Mouse (Mus musculus) neural tube, embryonic 13.5 days (tissue): ENCODE measurements at regions not wholly inside any gene's neighbourhood (a gene's known extent, or its start where the extent isn't known, plus 50 kb on each side); places are given as distances from the start of the nearest gene placed in this dataset.
A peak's percentile ranks its signal among the peaks of the same experiment; 100 is the strongest.
"Not testable (repeated sequence)": the region's sequence is repeated elsewhere in the genome, so short reads cannot be mapped to it uniquely, and the experiment has no call there.

Source experiments
- ATAC-seq: fragments of 200-750 bp; cut with Nextera tagmentation; 2 replicates; pipeline ENCODE4 v1.8.0; 2017; ENCODE audit warnings: low read depth, mild to moderate bottlenecking, moderate TSS enrichment, moderate library complexity
- H3K27ac ChIP-seq: fragments of 300-500 bp; sonication (generic); replicated peaks from 2 replicates; pipeline ENCODE4 v1.5.1; 2015; ENCODE audit warnings: moderate library complexity, mild to moderate bottlenecking, inconsistent platforms
- H3K27me3 ChIP-seq: fragments of 300-500 bp; sonication (generic); 2 replicates; pipeline ENCODE4 v1.6.1; 2015; ENCODE audit warnings: mild to moderate bottlenecking, inconsistent platforms
- H3K36me3 ChIP-seq: fragments of 300-500 bp; sonication (generic); 2 replicates; pipeline ENCODE4 v1.6.1; 2015; ENCODE audit warnings: mild to moderate bottlenecking, inconsistent platforms
- H3K4me1 ChIP-seq: fragments of 300-500 bp; sonication (generic); replicated peaks from 2 replicates; pipeline ENCODE4 v1.6.1; 2015; ENCODE audit warnings: inconsistent platforms
- H3K4me2 ChIP-seq: fragments of 300-500 bp; sonication (generic); 2 replicates; pipeline ENCODE4 v1.6.1; 2015; ENCODE audit warnings: inconsistent platforms, mild to moderate bottlenecking, moderate library complexity
- H3K4me3 ChIP-seq: fragments of 300-500 bp; sonication (generic); 2 replicates; pipeline ENCODE4 v1.5.1; 2015; ENCODE audit warnings: mild to moderate bottlenecking, inconsistent platforms
- H3K9ac ChIP-seq: fragments of 300-500 bp; sonication (generic); 2 replicates; pipeline ENCODE4 v1.6.1; 2015; ENCODE audit warnings: moderate library complexity, mild to moderate bottlenecking, inconsistent platforms
- H3K9me3 ChIP-seq: fragments of 300-500 bp; sonication (generic); 2 replicates; pipeline ENCODE4 v1.6.1; 2016; ENCODE audit warnings: inconsistent platforms
- WGBS: fragments of 180-500 bp; shearing (Covaris S2); methylation state at CpG from one replicate; pipeline ENCODE4 v1.1.7; 2015; 5-methylcytosine and 5-hydroxymethylcytosine counted together

DNA sequence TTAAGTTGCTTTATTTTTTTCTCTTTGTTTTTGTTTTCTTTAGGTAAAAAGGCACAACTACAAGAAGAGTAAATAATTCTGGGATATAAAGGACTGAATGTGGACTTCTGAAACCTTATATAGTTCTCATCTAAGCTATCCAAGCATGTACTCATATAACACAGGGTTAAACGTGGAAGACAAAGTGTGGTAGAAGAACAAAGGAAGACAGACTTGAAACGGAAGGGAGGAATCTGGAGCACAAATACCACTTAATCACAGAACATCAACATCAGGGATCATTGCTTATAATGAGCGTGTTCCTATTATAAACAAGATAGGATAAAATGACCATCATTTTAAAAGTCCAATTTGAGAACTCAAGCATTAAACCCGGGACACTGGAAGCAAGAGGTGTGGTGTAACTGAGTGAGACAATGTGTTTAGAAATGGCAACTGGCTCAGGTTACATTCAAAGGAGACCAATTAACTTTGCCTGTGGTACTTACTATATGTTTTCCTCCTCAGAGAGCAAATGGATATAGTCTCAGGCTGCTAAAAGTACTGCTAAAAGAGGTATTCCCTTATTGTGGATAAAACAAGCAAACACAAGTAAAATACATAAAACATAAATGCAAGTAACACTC, 96.1 kb upstream of the Hdgfl1 start:
- H3K27ac ChIP-seq = no peak overlapping the region
- H3K4me1 ChIP-seq = peaks cover 4% of the 10 kb centered on the region; the same call in 1 of the 2 replicates
- 64% methylated on average over 4 of the region's 4 CpGs for WGBS
- no peaks in the 10 kb centered on the region for H3K27me3 ChIP-seq
- ATAC-seq = no peak
- H3K36me3 ChIP-seq = no peaks in the 10 kb centered on the region
- H3K4me2 ChIP-seq = no peak overlapping the region
- H3K9ac ChIP-seq = no peak overlapping the region
- H3K9me3 ChIP-seq = no peaks in the 10 kb centered on the region
- H3K4me3 ChIP-seq = no peak overlapping the region

DNA sequence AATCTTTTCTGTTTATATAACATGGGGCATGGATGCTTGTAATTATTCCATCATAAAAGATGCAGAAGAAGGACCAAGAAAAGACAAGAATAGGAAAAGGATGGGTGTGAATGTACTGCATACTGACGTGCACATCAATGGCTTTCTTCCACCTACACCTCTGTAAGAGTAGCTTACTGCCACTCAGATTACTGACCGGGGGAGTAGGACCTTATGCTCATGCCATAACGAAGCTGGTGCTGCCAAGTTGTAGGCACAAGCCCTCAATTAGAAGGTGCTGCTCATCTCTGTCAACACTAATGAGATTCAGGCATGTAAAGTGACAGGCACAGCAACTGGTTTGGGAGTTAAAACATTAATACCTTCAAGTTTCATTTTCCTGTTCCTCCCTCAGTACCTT, 97.8 kb upstream of the Hdgfl1 start:
- no peak overlapping the region for H3K9ac ChIP-seq
- H3K4me3 ChIP-seq = no peak overlapping the region
- H3K4me1 ChIP-seq = peaks cover 4% of the 10 kb centered on the region; the same call in 1 of the 2 replicates
- H3K4me2 ChIP-seq = no peak overlapping the region
- H3K9me3 ChIP-seq = no peaks in the 10 kb centered on the region
- WGBS = 83% methylated on average over 3 of the region's 3 CpGs
- H3K36me3 ChIP-seq = no peaks in the 10 kb centered on the region
- ATAC-seq = no peak
- H3K27ac ChIP-seq = no peak overlapping the region
- no peaks in the 10 kb centered on the region for H3K27me3 ChIP-seq

DNA sequence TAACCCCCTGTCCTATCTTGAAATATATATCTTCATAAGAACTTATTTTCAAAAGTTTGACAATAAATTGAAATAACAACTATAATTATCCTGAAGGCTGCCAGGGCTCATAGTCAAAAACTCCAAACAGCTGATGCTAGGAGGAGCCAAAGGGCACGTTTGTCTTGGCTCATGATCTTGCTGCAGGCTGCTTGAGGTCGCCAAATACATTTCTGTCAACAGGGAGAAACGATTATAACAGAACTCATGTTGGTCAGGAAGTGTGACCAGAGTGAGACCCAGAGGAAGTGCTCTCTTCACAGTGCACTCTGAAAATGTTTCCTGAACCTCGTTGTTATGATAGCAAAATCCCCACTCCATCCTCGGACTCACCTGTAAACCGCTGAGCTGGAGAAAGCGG, 140.9 kb upstream of the Prl start:
- H3K4me3 ChIP-seq = no peak overlapping the region
- H3K4me1 ChIP-seq = no peaks in the 10 kb centered on the region
- H3K9ac ChIP-seq = no peak overlapping the region
- 78% methylated on average over 7 of the region's 7 CpGs for WGBS
- no peak overlapping the region for H3K27ac ChIP-seq
- no peaks in the 10 kb centered on the region for H3K27me3 ChIP-seq
- no peak for ATAC-seq
- H3K9me3 ChIP-seq = no peaks in the 10 kb centered on the region
- no peak overlapping the region for H3K4me2 ChIP-seq
- no peaks in the 10 kb centered on the region for H3K36me3 ChIP-seq

DNA sequence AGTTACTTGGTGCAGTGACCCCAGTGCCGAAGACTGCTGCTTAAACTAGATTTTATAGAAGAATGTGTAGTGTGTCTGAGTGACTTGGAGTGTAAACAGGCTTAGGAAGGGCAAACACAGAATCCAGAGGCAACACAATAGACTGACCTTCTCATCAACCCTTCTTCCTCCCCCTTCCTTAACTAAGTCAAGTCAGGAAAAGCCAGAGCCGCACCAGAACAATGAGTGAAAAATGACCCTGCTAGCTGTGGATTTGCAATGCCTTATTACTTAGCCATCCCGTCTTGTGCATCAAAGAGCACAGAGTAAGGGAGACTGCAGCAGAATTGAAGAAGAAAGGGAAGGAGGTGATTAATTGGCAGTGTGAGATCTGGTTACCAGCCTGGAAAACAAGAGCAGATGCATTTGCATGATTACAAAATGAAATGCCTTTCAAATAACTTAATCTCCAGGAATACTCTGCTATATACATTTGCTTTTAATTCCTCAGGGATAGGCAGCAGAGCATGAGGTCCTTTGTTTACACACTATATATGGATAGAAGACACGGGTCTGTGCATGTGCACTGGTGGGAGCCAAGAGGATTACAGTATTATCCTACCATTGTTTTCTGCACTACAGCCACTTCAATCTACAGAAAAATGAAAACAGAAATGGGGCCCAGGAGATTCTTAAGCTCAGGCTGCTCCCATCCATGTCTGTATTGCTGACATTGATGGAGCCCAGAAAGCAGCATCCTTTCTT, 124.5 kb upstream of the Prl start:
- peak; percentile 88 for ATAC-seq
- WGBS = 4% methylated on average over 4 of the region's 4 CpGs
- Histone ChIP-seq H3K4me3 (no peak overlapping the region), H3K27ac (peak overlapping the region; percentile 73), H3K9me3 (no peaks in the 10 kb centered on the region), H3K4me2 (no peak overlapping the region), H3K36me3 (no peaks in the 10 kb centered on the region), H3K4me1 (peaks cover 12% of the 10 kb centered on the region), H3K27me3 (no peaks in the 10 kb centered on the region), H3K9ac (no peak overlapping the region)

DNA sequence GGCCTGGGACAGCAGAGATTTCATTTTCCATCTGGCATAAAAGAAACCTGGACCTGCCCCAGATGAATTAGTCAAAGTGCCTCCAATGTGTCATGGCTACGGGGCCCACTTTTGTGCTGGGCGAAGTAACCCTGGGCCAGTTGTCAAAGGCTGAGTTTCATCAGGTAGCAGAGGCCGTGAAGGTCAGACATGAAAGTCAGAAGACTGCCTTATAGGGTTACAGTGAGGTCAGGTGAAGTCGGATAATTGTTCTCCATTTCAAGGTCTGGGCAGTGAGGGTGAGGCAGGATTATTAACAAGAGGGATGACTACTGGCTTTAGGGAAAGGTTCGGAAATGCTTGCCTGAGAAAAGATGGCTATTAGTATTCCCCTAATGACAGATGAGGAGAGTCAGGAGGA, 123.5 kb upstream of the Prl start:
- Histone ChIP-seq H3K4me2 (no peak overlapping the region), H3K9me3 (no peaks in the 10 kb centered on the region), H3K4me1 (peaks cover 12% of the 10 kb centered on the region), H3K27me3 (no peaks in the 10 kb centered on the region), H3K9ac (no peak overlapping the region), H3K27ac (no peak overlapping the region), H3K4me3 (no peak overlapping the region), H3K36me3 (no peaks in the 10 kb centered on the region)
- ATAC-seq = no peak
- WGBS = 30% methylated on average over 5 of the region's 5 CpGs

DNA sequence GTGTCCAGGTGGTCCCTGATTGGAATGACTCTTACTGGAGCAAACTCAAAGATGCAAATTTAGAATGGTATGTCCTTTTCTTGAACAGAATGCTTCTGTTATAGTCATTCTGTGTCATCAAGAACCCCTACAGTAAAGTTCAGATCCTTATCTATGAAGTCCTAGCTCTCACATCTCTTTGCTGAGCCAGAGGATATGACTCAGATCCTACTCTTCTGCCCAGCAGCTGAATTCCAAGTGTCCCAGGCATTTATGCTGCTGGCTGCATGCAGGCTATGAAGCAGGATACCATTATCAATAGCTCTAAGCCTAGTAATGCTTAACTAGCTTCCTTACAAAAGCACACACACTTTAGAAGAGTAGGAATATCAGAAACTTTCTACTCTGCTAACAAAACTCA, 116.9 kb upstream of the Prl start:
- H3K4me3 ChIP-seq = no peak overlapping the region
- H3K9ac ChIP-seq = no peak overlapping the region
- no peaks in the 10 kb centered on the region for H3K27me3 ChIP-seq
- no peak for ATAC-seq
- no peaks in the 10 kb centered on the region for H3K4me1 ChIP-seq
- H3K27ac ChIP-seq = no peak overlapping the region
- H3K4me2 ChIP-seq = no peak overlapping the region
- H3K9me3 ChIP-seq = no peaks in the 10 kb centered on the region
- H3K36me3 ChIP-seq = no peaks in the 10 kb centered on the region

DNA sequence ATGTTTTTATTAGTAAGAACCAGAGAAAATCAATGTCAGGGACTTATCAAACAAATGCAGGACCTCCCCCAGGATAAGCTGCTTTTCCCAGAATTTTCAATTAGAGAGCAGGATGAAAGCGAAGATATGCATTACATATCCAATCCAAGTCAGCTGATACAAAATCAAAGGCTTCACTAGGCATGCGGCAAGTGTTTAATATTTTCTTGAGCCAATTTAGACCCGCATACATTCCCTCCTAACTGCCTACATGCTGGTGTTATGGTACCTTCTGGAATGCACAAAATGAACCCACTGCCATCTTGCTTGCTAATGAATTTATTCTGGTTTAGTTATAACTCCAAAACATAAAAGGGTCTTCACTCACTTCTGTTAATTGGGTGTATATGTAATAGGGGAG, 112.9 kb upstream of the Prl start:
- no peak overlapping the region for H3K9ac ChIP-seq
- no peak overlapping the region for H3K4me2 ChIP-seq
- no peak overlapping the region for H3K4me3 ChIP-seq
- no peak for ATAC-seq
- no peaks in the 10 kb centered on the region for H3K36me3 ChIP-seq
- H3K27ac ChIP-seq = no peak overlapping the region
- no peaks in the 10 kb centered on the region for H3K27me3 ChIP-seq
- WGBS = 80% methylated on average over 3 of the region's 3 CpGs
- H3K4me1 ChIP-seq = no peaks in the 10 kb centered on the region
- H3K9me3 ChIP-seq = no peaks in the 10 kb centered on the region

DNA sequence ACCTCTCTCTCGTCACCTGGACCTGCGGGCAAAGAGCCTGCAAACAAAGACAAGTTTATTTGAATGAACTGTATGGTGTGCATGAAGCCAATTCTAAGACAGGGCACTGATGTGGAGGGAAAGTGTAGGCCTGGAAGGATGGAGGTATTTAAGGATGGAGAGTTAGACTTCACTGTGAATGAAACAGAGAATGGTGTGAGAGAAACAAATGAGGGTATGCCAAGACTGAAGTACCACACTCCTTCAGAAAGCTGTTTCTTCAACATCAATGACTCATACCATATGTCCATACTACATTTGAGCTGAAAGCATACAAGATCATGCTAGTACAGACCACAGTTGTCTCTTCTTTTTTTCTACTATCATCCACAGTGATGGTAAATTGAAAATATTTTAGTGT, 105.9 kb upstream of the Prl start:
- no peaks in the 10 kb centered on the region for H3K9me3 ChIP-seq
- no peak overlapping the region for H3K9ac ChIP-seq
- no peak overlapping the region for H3K27ac ChIP-seq
- H3K4me1 ChIP-seq = no peaks in the 10 kb centered on the region
- H3K4me2 ChIP-seq = no peak overlapping the region
- H3K36me3 ChIP-seq = no peaks in the 10 kb centered on the region
- no peaks in the 10 kb centered on the region for H3K27me3 ChIP-seq
- 89% methylated on average over 2 of the region's 2 CpGs for WGBS
- no peak for ATAC-seq
- H3K4me3 ChIP-seq = no peak overlapping the region

DNA sequence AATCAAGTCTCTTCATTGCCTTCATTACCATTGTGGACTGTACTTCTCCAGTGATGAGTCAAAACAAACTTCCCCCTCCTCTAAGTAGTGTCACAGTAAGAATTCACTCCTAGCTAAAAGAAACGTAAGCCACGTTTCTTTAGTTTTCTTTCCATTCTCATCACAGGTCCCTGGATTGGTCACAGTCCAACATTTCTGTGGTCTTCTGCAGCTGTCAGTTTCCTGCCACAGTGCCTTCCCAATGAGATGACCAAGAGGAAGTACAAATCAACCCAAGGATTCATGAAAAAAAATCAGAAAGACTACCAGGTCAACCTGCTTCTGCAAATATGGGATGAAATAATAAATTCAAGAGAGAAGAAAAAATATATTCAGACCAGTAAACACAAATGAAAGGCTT, 103.5 kb upstream of the Prl start:
- 94% methylated on average over 2 of the region's 2 CpGs for WGBS
- no peak overlapping the region for H3K27ac ChIP-seq
- no peaks in the 10 kb centered on the region for H3K4me1 ChIP-seq
- H3K9me3 ChIP-seq = no peaks in the 10 kb centered on the region
- no peaks in the 10 kb centered on the region for H3K36me3 ChIP-seq
- no peak overlapping the region for H3K4me2 ChIP-seq
- H3K27me3 ChIP-seq = no peaks in the 10 kb centered on the region
- H3K9ac ChIP-seq = no peak overlapping the region
- H3K4me3 ChIP-seq = no peak overlapping the region
- no peak for ATAC-seq

DNA sequence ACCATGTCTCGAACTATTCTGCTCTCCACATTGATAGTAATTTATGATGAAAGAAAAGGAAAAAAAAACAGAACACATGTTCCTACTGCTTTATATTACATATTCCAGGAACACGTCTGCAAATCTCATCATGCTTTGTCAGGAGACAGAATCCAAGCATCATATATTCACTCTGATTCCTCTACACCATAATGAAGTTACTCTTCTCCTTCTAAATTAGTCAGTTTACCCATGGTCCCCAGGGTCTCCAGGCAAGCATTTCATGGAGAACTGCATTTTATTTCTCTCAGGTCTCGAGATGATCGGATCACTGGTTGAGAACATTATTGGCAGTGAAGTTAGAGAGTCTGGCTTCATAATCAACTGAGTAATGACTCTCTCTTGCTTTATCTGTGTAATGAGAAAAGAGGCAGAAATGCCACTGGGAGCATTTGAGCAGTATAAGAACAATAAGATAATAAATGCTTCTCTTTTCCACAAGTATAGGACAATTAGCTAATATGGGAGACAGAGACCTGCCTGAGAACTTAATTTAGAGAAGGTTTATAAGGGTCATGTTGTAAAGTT, 97.8 kb upstream of the Prl start:
- Histone ChIP-seq H3K4me2 (no peak overlapping the region), H3K4me1 (no peaks in the 10 kb centered on the region), H3K4me3 (no peak overlapping the region), H3K36me3 (no peaks in the 10 kb centered on the region), H3K27me3 (no peaks in the 10 kb centered on the region), H3K27ac (no peak overlapping the region), H3K9ac (no peak overlapping the region), H3K9me3 (no peaks in the 10 kb centered on the region)
- 42% methylated on average over 4 of the region's 4 CpGs for WGBS
- peak; percentile 50 for ATAC-seq

DNA sequence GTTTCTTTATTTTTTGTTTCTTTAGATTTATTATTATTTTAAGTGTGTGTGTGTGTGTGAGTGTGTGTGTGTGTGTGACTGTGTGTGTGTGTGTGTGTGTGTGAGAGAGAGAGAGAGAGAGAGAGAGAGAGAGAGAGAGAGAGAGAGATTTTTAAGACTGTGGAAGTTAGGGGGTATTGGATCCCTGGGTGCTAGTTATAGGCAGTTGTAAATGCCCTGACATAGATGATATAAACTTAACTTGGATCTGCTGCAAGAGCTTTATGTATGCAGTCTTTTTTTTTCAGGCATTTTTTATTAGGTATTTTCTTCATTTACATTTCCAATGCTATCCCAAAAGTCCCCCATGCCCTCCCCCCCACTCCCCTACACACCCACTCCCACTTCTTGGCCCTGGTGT, 96.8 kb upstream of the Prl start:
- H3K9me3 ChIP-seq, H3K27me3 ChIP-seq, H3K4me2 ChIP-seq, H3K36me3 ChIP-seq, H3K4me3 ChIP-seq, H3K9ac ChIP-seq, ATAC-seq, H3K4me1 ChIP-seq: not testable (repeated sequence)
- H3K27ac ChIP-seq = 0 out of 2 replicates have a peak overlapping the region, but pooled peaks have one; percentile 13

DNA sequence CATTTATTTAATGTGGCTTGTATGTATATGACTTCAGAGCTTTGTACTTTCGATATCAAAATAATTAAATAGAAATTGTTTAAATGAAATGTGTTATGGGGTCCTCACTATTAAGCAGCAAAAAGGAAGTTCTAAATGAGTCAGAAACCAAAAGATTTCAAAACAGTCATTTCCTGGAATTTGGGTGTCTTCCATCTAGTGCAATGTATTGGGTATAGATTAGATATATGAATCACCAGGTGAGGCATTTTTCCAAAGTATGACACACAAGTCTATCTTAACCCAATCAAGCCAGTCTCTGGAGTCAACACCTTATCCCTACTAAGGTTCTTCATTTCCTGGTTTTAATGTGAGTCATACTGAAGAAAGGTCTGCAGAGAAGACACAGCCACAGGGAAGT, 81.3 kb upstream of the Prl start:
- no peaks in the 10 kb centered on the region for H3K36me3 ChIP-seq
- no peak for ATAC-seq

DNA sequence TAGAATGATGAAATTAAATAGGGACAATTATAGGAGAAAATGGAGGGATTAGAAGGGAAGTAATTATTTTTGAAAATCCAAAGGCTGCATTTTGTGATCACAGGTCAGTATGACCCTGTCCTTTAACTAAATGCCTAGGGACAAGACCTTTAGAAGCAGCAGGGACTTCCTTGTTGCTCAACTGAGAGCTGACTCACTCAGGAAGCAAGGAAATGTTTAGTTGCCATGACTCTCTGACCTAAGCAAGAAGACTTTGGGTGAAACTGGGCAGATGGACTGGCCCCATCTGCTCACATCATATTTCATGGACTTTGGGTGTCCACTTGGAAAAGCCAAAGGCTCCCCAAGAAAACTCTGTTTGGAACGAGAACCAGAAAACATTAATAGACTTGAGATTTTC, 76.9 kb upstream of the Prl start:
- Histone ChIP-seq H3K9me3 (no peaks in the 10 kb centered on the region), H3K36me3 (no peaks in the 10 kb centered on the region), H3K4me2 (no peak overlapping the region), H3K9ac (no peak overlapping the region), H3K27me3 (no peaks in the 10 kb centered on the region), H3K4me3 (no peak overlapping the region), H3K27ac (no peak overlapping the region), H3K4me1 (no peaks in the 10 kb centered on the region)
- WGBS = 91% methylated on average over 1 of the region's 1 CpGs
- no peak for ATAC-seq

More for the DNA sequence above, 81.3 kb upstream of the Prl start:
- Histone ChIP-seq H3K27me3 (no peaks in the 10 kb centered on the region), H3K9ac (no peak overlapping the region), H3K4me3 (no peak overlapping the region), H3K27ac (no peak overlapping the region), H3K4me1 (no peaks in the 10 kb centered on the region), H3K9me3 (no peaks in the 10 kb centered on the region), H3K4me2 (no peak overlapping the region)
- WGBS = 94% methylated on average over 1 of the region's 1 CpGs
